Mouse (Mus musculus) liver, embryonic 16.5 days (tissue): ENCODE results near the gene Rexo2. TPM values are rescaled to one million over a fixed set of nuclear protein-coding genes. Genes with fewer than 3 reads are reported as not detected.

Source experiments
- ATAC-seq: fragments of 200-750 bp; cut with Nextera tagmentation; 2 replicates; pipeline ENCODE4 v1.8.0; 2017; ENCODE audit warnings: low read depth, mild to moderate bottlenecking, moderate number of reproducible peaks, moderate library complexity
- H3K27ac ChIP-seq: fragments of 300-500 bp; sonication (generic); 2 replicates; pipeline ENCODE4 v1.5.1; 2014; ENCODE audit warnings: mild to moderate bottlenecking, low read length
- H3K27me3 ChIP-seq: fragments of 300-500 bp; sonication (generic); 2 replicates; pipeline ENCODE4 v1.6.1; 2014; ENCODE audit warnings: low read depth, low read length, mixed read lengths; ENCODE audit not compliant: control insufficient read depth, insufficient read depth
- H3K36me3 ChIP-seq: fragments of 300-500 bp; sonication (generic); 2 replicates; pipeline ENCODE4 v1.6.1; 2014; ENCODE audit warnings: mild to moderate bottlenecking; ENCODE audit not compliant: control insufficient read depth, insufficient read depth
- H3K4me1 ChIP-seq: fragments of 300-500 bp; sonication (generic); 2 replicates; pipeline ENCODE4 v1.6.1; 2014; ENCODE audit warnings: low read depth, low read length, mixed read lengths; ENCODE audit not compliant: control insufficient read depth
- H3K4me2 ChIP-seq: fragments of 300-500 bp; sonication (generic); 2 replicates; pipeline ENCODE4 v1.6.1; 2014; ENCODE audit warnings: low read depth, low read length, mixed read lengths
- H3K4me3 ChIP-seq: fragments of 300-500 bp; sonication (generic); 2 replicates; pipeline ENCODE4 v1.5.1; 2014; ENCODE audit warnings: low read depth, mild to moderate bottlenecking, low read length
- H3K9ac ChIP-seq: fragments of 300-500 bp; sonication (generic); 2 replicates; pipeline ENCODE4 v1.6.1; 2014; ENCODE audit warnings: low read depth, low read length
- H3K9me3 ChIP-seq: fragments of 300-500 bp; sonication (generic); replicated peaks from 2 replicates; pipeline ENCODE4 v1.6.1; 2016; ENCODE audit warnings: low read length; ENCODE audit not compliant: control insufficient read depth
- WGBS: fragments of 180-500 bp; shearing (Covaris S2); extraction: QIAGEN DNeasy Blood & Tissue Kit; methylation state at CpG from one replicate; pipeline ENCODE4 v1.1.7; 2014; ENCODE audit not compliant: insufficient replicate concordance; 5-methylcytosine and 5-hydroxymethylcytosine counted together
- microRNA-seq: library from miRNA; unstranded; fragments of <30 nt; microRNA quantifications from one replicate; pipeline ENCODE4, GENCODE M21; 2016
- polyA plus RNA-seq: library from polyadenylated mRNA; unstranded; fragments of >200 nt; fragmentation: Nextera tagmentation; extraction: Ambion mirVana; gene quantifications from 2 replicates; pipeline ENCODE4 v1.2.1, GENCODE M21; 2015

Gene Rexo2
- polyA plus RNA-seq, 1 experiment from 2014 or later: 76.8 TPM

DNA sequence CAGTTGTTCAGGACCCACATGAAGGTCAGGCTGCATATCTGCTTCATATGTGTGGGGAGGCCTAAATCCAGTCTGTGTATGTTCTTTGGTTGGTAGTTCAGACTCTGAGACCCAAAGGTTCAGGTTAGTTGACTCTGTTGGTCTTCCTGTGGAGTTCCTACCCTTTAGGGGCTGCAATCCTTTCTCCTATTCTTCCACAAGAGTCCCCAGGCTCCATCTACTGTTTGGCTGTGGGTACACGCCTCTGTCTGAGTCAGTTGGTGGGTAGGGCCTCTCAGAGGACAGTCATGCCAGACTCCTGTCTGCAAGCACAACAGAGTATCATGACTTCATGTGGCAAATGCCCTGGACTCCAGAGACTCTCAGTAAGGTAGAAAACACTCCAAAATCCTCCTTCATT, 57.2 kb downstream of the Rexo2 start:
- no peak for ATAC-seq
- no peaks in the 10 kb centered on the region for H3K27me3 ChIP-seq
- H3K27ac ChIP-seq: no peak overlapping the region
- no peak overlapping the region for H3K9ac ChIP-seq
- H3K4me1 ChIP-seq: no peaks in the 10 kb centered on the region
- H3K9me3 ChIP-seq: no peaks in the 10 kb centered on the region
- no peaks in the 10 kb centered on the region for H3K36me3 ChIP-seq
- no peak overlapping the region for H3K4me3 ChIP-seq
- 28% methylated on average over 1 of the region's 1 CpGs for WGBS
- 0 out of 2 replicates have a peak overlapping the region, but pooled peaks have one; percentile 4 for H3K4me2 ChIP-seq

GRCm38 (mm10) chr9:48422382-48422781, 58.0 kb downstream of the Rexo2 start:
- 43% methylated on average over 8 of the region's 8 CpGs for WGBS
- Histone ChIP-seq H3K9ac (no peak overlapping the region), H3K4me1 (no peaks in the 10 kb centered on the region), H3K4me3 (peak overlapping the region; percentile 24), H3K36me3 (no peaks in the 10 kb centered on the region), H3K9me3 (no peaks in the 10 kb centered on the region), H3K27me3 (no peaks in the 10 kb centered on the region), H3K4me2 (no peak overlapping the region), H3K27ac (peak overlapping the region; percentile 48; the same call in 1 of the 2 replicates)
- no peak for ATAC-seq

DNA sequence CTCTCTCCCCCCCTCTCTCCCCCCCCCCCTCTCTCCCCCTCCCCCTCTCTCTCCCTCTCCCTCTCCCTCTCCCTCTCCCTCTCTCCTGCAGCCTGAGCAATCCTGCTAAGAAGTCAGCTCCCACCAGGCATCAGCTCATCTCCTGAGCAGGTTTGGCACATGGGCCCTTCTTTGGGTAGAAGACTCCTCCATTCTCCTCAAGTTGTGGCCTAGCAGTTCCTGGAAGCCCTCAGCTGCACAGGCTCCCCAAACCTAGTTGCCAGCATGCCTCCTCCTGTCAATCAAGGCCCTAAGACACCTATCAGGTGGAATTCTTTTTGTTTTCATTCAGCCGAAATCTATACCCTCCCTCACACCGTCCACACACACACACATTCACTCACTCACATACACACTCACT, 58.9 kb downstream of the Rexo2 start:
- Histone ChIP-seq H3K27ac (no peak overlapping the region), H3K4me2 (no peak overlapping the region), H3K4me1 (no peaks in the 10 kb centered on the region), H3K27me3 (no peaks in the 10 kb centered on the region), H3K4me3 (no peak overlapping the region), H3K9me3 (no peaks in the 10 kb centered on the region), H3K9ac (no peak overlapping the region), H3K36me3 (no peaks in the 10 kb centered on the region)
- 58% methylated on average over 2 of the region's 2 CpGs for WGBS
- ATAC-seq: no peak

GRCm38 (mm10) chr9:48421029-48421428, 59.4 kb downstream of the Rexo2 start:
- Histone ChIP-seq H3K36me3 (no peaks in the 10 kb centered on the region), H3K4me3 (no peak overlapping the region), H3K27ac (no peak overlapping the region), H3K27me3 (no peaks in the 10 kb centered on the region; the same call in 1 of the 2 replicates), H3K9me3 (no peaks in the 10 kb centered on the region), H3K9ac (no peak overlapping the region), H3K4me2 (no peak overlapping the region), H3K4me1 (no peaks in the 10 kb centered on the region)
- 44% methylated on average over 2 of the region's 2 CpGs for WGBS
- no peak for ATAC-seq

- WGBS: 73% methylated on average over 7 of the region's 7 CpGs
Measured at GRCm38 (mm10) chr9:48420437-48420836, 60.0 kb downstream of the Rexo2 start.

GRCm38 (mm10) chr9:48418829-48419228, 61.6 kb downstream of the Rexo2 start:
- Histone ChIP-seq H3K9me3 (no peaks in the 10 kb centered on the region), H3K27ac (no peak overlapping the region; the same call in 1 of the 2 replicates), H3K4me3 (no peak overlapping the region), H3K9ac (no peak overlapping the region), H3K36me3 (no peaks in the 10 kb centered on the region), H3K4me2 (no peak overlapping the region), H3K27me3 (no peaks in the 10 kb centered on the region; the same call in 1 of the 2 replicates), H3K4me1 (no peaks in the 10 kb centered on the region)
- 41% methylated on average over 8 of the region's 8 CpGs for WGBS
- no peak for ATAC-seq

More at GRCm38 (mm10) chr9:48420437-48420836, 60.0 kb downstream of the Rexo2 start:
- H3K27ac ChIP-seq: no peak overlapping the region
- no peak for ATAC-seq
- no peak overlapping the region for H3K4me2 ChIP-seq
- H3K4me1 ChIP-seq: no peaks in the 10 kb centered on the region
- no peaks in the 10 kb centered on the region for H3K9me3 ChIP-seq
- no peak overlapping the region for H3K9ac ChIP-seq
- no peaks in the 10 kb centered on the region; the same call in 1 of the 2 replicates for H3K27me3 ChIP-seq
- no peak overlapping the region for H3K4me3 ChIP-seq
- no peaks in the 10 kb centered on the region for H3K36me3 ChIP-seq

Small RNA genes within 50 kb of the gene (microRNA-seq; reads per million reads assigned to microRNA genes)
- gene Gm23653: not detected

Other genes starting within 250 kb of the Rexo2 start
- gene Nxpe2, start 127.2 kb downstream of the Rexo2 start, polyA plus RNA-seq: 120 and 126 TPM in 2 replicates
- 49.8 and 52.7 TPM in 2 replicates for gene Rbm7, start 14.7 kb upstream of the Rexo2 start, polyA plus RNA-seq
- 17.3 and 19.0 TPM in 2 replicates for gene Gm5617, start 14.8 kb upstream of the Rexo2 start, polyA plus RNA-seq
- 0.37 and 0.44 TPM in 2 replicates for gene Nnmt, start 124.5 kb upstream of the Rexo2 start, polyA plus RNA-seq